Mouse (Mus musculus) erythroblast, embryonic 14.5 days (primary cell): ENCODE results near the gene Gm10563.

Experiments
- GATA1 ChIP-seq: IDR thresholded peaks from 2 replicates; pipeline ENCODE4 v1.6.1; 2012; ENCODE audit warnings: low read length, inconsistent platforms, mixed read lengths
- TAL1 ChIP-seq: IDR thresholded peaks from 3 replicates; pipeline ENCODE4 v1.6.1; 2012; ENCODE audit warnings: low read length, inconsistent platforms, mixed read lengths

DNA sequence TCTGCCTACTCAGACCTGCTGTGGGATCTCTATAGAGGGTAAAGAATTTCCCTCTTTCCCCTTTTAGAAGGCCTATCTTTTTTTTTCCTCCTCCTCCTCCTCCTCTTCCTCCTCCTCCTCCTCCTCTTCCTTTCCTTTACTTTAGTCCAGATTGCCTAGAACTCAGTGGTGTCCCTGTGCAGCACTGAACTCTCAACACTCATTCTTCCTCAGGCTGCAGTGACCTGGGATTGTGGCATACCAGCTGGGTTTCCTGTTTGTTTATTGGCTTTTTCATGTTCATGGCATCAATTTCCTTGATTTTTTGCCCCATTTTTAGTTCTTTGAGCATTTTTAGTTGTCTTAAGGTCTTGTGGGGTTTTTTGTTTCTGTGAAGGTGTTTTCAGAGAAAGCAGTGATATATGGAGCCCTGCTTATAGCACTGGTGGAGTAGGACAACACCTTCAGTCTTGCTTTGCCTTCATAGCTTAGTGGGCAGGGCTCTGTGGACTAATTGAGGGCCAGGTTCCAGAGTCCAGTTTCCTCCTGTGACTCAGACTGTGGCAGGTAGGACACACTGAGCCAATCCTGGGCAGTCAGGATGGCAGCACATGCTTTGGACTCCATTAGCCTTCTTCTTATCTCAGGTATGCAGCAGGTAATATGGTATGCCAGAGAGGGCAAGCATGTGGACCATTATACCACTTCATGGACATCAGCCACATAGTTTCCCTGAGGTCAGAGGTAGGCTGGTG lies 9.3 kb downstream of the Gm10563 start:
- TF ChIP-seq GATA1 (no peak), TAL1 (no peak)
